Mouse (Mus musculus): ENCODE data around the gene Map4k1. TPM values are rescaled to one million over a fixed set of nuclear protein-coding genes. Genes with fewer than 3 reads are reported as not detected.

Gene Map4k1
- polyA plus RNA-seq (2015; fragmentation: Nextera tagmentation; extraction: Ambion mirVana), result 7.2 and 7.6 TPM in 2 replicates

- under 1% methylated on average over 36 of the region's 36 CpGs for WGBS
- peaks cover 21% of the 10 kb centered on the region for H3K4me1 ChIP-seq
- H3K9ac ChIP-seq, result peak within 1 kb of the TSS; percentile 82
- peak within 1 kb of the TSS; percentile 75 for H3K4me3 ChIP-seq
- peak within 1 kb of the TSS; percentile 81 for H3K4me2 ChIP-seq
- peaks cover 25% of the 10 kb centered on the region for H3K36me3 ChIP-seq
- no peaks in the 10 kb centered on the region for H3K27me3 ChIP-seq
- ATAC-seq (ENCODE audit: insufficient number of reproducible peaks, low FRiP score, low TSS enrichment, low read depth), result peak; percentile 95
- H3K9me3 ChIP-seq, result no peaks in the 10 kb centered on the region
- H3K27ac ChIP-seq, result peak within 1 kb of the TSS; percentile 92
These were observed at the start of gene Map4k1, which contains the start of gene Eif3k for GRCm38 (mm10) chr7:28981651-28982273. Gene Map4k1, plus strand, starts transcription at chr7:28982050. Gene Eif3k, minus strand, starts transcription at chr7:28981864.

DNA sequence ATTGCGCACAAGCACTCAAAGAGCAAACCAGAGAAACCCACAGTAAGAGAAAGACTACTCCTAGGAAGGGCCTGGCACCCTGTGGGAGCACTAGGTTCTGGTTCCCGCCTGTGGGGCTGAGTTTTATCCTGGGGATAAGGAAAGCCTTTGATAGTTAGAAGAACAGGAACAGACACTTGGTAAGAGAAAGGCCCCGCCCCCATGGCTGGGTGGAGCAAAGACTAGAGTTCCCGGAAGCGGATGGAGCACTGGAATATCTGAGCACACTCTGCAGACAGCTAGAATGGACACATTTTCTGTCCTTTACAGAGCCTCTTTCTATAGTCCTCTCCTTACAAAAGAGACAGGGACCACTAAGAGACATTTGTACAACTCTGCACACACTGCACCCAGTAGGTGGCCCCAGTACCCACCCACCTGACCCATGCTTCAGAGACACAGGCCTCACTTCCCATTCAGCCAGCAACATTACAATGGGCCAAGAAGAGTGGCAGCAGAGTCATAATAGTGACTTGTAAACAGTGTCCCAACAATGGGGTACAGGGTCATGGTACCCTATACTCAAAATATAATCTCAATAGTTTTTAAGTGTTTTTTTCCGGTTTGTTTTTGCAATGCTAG, 49.3 kb upstream of the Map4k1 start:
- H3K27me3 ChIP-seq, result no peaks in the 10 kb centered on the region
- peaks cover 10% of the 10 kb centered on the region; the same call in 1 of the 2 replicates for H3K36me3 ChIP-seq
- no peak for ATAC-seq (ENCODE audit: insufficient number of reproducible peaks, low FRiP score, low TSS enrichment, low read depth)
- WGBS, result 69% methylated on average over 6 of the region's 6 CpGs
- H3K4me2 ChIP-seq, result no peak overlapping the region
- H3K4me3 ChIP-seq, result no peak overlapping the region
- H3K4me1 ChIP-seq, result peaks cover 56% of the 10 kb centered on the region
- H3K9ac ChIP-seq, result no peak overlapping the region
- no peaks in the 10 kb centered on the region for H3K9me3 ChIP-seq
- peak overlapping the region; percentile 83 for H3K27ac ChIP-seq

GRCm38 (mm10) chr7:28933825-28934224, 48.0 kb upstream of the Map4k1 start:
- Histone ChIP-seq H3K9ac (no peak overlapping the region), H3K27ac (no peak overlapping the region), H3K9me3 (no peaks in the 10 kb centered on the region), H3K4me3 (no peak overlapping the region), H3K36me3 (peaks cover 8% of the 10 kb centered on the region; the same call in 1 of the 2 replicates), H3K4me2 (no peak overlapping the region), H3K27me3 (no peaks in the 10 kb centered on the region), H3K4me1 (peaks cover 61% of the 10 kb centered on the region)
- no peak for ATAC-seq (ENCODE audit: insufficient number of reproducible peaks, low FRiP score, low TSS enrichment, low read depth)
- 88% methylated on average over 2 of the region's 2 CpGs for WGBS

DNA sequence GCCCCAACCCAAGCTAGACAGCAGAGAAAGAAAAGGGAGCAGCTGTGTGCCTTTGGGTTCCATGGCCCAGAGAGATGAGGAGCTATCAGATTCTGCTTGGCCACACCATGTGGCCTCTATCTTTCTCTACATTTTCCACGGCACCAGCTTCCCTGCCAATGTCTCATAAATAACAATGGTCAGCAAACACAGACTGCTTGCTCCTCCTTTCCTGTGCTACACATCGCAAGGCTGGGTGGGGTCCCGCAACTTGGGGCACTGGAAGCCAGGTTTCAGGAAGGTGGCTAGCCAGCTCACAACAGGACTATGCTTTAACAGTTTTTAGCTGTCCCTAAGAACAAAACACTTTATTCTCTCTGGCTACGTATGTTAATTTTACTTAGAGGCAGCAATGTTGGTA, 45.1 kb upstream of the Map4k1 start:
- peaks cover 8% of the 10 kb centered on the region; the same call in 1 of the 2 replicates for H3K36me3 ChIP-seq
- H3K9me3 ChIP-seq, result no peaks in the 10 kb centered on the region
- H3K27me3 ChIP-seq, result no peaks in the 10 kb centered on the region
- whole genome bisulfite sequencing, result 57% methylated on average over 4 of the region's 4 CpGs
- no peak for ATAC-seq (ENCODE audit: insufficient number of reproducible peaks, low FRiP score, low TSS enrichment, low read depth)
- no peak overlapping the region for H3K9ac ChIP-seq
- peak overlapping the region; percentile 52 for H3K27ac ChIP-seq
- no peak overlapping the region for H3K4me3 ChIP-seq
- peaks cover 62% of the 10 kb centered on the region for H3K4me1 ChIP-seq
- no peak overlapping the region for H3K4me2 ChIP-seq

GRCm38 (mm10) chr7:28938654-28939053, 43.2 kb upstream of the Map4k1 start:
- Histone ChIP-seq H3K4me2 (no peak overlapping the region), H3K4me3 (no peak overlapping the region), H3K27ac (peak overlapping the region; percentile 77), H3K4me1 (peaks cover 65% of the 10 kb centered on the region), H3K27me3 (no peaks in the 10 kb centered on the region), H3K9me3 (no peaks in the 10 kb centered on the region), H3K36me3 (peaks cover 10% of the 10 kb centered on the region), H3K9ac (no peak overlapping the region)
- no peak for ATAC-seq (ENCODE audit: insufficient number of reproducible peaks, low FRiP score, low TSS enrichment, low read depth)
- 73% methylated on average over 4 of the region's 4 CpGs for WGBS

GRCm38 (mm10) chr7:28939418-28940183, 42.2 kb upstream of the Map4k1 start:
- no peak for ATAC-seq (ENCODE audit: insufficient number of reproducible peaks, low FRiP score, low TSS enrichment, low read depth)
- no peaks in the 10 kb centered on the region for H3K9me3 ChIP-seq
- H3K4me3 ChIP-seq, result no peak overlapping the region
- peaks cover 65% of the 10 kb centered on the region for H3K4me1 ChIP-seq
- H3K36me3 ChIP-seq, result peaks cover 12% of the 10 kb centered on the region
- H3K9ac ChIP-seq, result no peak overlapping the region
- no peak overlapping the region for H3K4me2 ChIP-seq
- WGBS, result 68% methylated on average over 7 of the region's 7 CpGs
- H3K27ac ChIP-seq, result peak overlapping the region; percentile 77
- no peaks in the 10 kb centered on the region for H3K27me3 ChIP-seq

- Histone ChIP-seq H3K36me3 (peaks cover 5% of the 10 kb centered on the region; the same call in 1 of the 2 replicates), H3K27ac (peak overlapping the region; percentile 77), H3K4me1 (peaks cover 77% of the 10 kb centered on the region), H3K4me2 (no peak overlapping the region), H3K9ac (no peak overlapping the region), H3K27me3 (no peaks in the 10 kb centered on the region), H3K4me3 (no peak overlapping the region), H3K9me3 (no peaks in the 10 kb centered on the region)
- no peak for ATAC-seq (ENCODE audit: insufficient number of reproducible peaks, low FRiP score, low TSS enrichment, low read depth)
- WGBS, result 63% methylated on average over 4 of the region's 4 CpGs
These were observed 40.7 kb upstream of the Map4k1 start for GRCm38 (mm10) chr7:28941129-28941528.

GRCm38 (mm10) chr7:28941542-28941941, 40.3 kb upstream of the Map4k1 start:
- H3K9me3 ChIP-seq, result no peaks in the 10 kb centered on the region
- 69% methylated on average over 4 of the region's 4 CpGs for WGBS
- no peak overlapping the region for H3K4me2 ChIP-seq
- peaks cover 78% of the 10 kb centered on the region for H3K4me1 ChIP-seq
- no peak for ATAC-seq (ENCODE audit: insufficient number of reproducible peaks, low FRiP score, low TSS enrichment, low read depth)
- H3K27me3 ChIP-seq, result no peaks in the 10 kb centered on the region
- no peak overlapping the region for H3K4me3 ChIP-seq
- peaks cover 5% of the 10 kb centered on the region; the same call in 1 of the 2 replicates for H3K36me3 ChIP-seq
- H3K27ac ChIP-seq, result peak overlapping the region; percentile 77
- no peak overlapping the region for H3K9ac ChIP-seq

DNA sequence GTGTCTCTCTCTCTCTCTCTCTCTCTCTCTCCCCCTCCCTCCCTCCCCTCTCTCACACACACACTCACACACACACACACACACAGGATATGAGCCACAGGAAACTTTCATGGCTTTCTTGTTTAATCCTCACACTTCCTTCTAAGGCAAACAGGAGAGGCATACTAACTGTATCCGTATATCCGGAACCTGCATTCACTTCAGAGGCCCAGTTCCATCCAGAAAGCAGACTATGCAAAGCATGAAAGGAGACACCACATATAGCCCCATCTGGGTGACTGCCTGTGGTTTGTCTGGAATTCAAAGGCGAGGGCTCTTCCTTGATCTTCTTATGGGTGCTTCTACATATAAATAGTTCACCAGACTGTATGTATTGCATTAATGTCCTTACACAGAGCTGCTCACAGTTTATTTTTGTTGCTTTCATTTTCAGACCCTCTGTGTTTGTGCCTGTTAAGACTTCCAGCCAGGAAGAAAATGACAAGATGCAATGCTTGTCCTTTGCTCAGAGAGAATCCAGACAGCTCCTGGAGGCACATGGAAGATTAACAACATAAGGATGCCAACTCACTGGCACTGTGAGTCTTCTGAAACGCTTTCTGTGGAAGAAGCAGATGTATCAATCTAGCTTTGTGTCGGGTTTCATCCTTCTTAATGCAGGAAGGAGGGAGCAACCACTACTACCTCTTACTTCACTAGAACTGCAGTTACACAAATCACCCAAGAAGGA, 38.2 kb upstream of the Map4k1 start:
- no peak overlapping the region for H3K9ac ChIP-seq
- peaks cover 5% of the 10 kb centered on the region; the same call in 1 of the 2 replicates for H3K36me3 ChIP-seq
- no peaks in the 10 kb centered on the region for H3K9me3 ChIP-seq
- WGBS, result 40% methylated on average over 5 of the region's 5 CpGs
- no peak for ATAC-seq (ENCODE audit: insufficient number of reproducible peaks, low FRiP score, low TSS enrichment, low read depth)
- peak overlapping the region; percentile 76 for H3K27ac ChIP-seq
- no peak overlapping the region for H3K4me2 ChIP-seq
- peaks cover 87% of the 10 kb centered on the region for H3K4me1 ChIP-seq
- no peaks in the 10 kb centered on the region for H3K27me3 ChIP-seq
- no peak overlapping the region for H3K4me3 ChIP-seq

DNA sequence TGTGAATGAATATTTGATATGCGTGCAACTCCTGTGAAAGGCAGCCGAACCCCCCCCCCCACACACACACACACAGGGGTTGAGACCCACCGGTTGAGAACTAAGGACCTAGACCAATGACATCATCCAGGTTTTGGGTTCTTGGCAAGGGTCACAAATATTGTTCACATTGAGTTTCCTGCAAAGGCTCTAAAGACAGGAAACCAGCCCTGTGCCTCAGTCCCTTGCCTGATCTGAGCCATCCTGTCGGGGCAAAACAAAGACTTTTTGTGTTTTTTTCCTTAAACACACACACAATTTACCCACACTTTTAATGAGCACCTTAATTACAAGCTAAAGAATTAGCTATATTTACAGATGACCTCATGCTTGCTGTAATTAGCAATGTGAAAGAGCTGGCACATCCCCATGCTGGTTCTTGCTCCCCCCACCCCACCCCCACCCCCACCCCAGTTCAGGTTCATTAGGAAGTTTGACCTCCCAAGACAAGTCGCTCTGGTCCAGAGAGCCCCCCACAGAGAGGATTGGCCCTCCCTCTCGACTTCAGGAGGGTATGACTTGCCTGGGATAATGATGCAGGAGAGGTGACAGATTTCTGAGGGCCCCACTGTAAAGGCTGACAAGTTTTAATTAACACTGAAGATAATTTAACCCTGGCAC, 37.0 kb upstream of the Map4k1 start:
- no peak overlapping the region for H3K4me3 ChIP-seq
- peak overlapping the region; percentile 22; the same call in 1 of the 2 replicates for H3K4me2 ChIP-seq

More for the DNA sequence above, 37.0 kb upstream of the Map4k1 start:
- Histone ChIP-seq H3K9me3 (no peaks in the 10 kb centered on the region), H3K36me3 (peaks cover 5% of the 10 kb centered on the region; the same call in 1 of the 2 replicates), H3K9ac (no peak overlapping the region), H3K27ac (peak overlapping the region; percentile 93), H3K27me3 (no peaks in the 10 kb centered on the region), H3K4me1 (peaks cover 87% of the 10 kb centered on the region)
- no peak for ATAC-seq (ENCODE audit: insufficient number of reproducible peaks, low FRiP score, low TSS enrichment, low read depth)
- 24% methylated on average over 6 of the region's 6 CpGs for WGBS

Data from limb, embryonic 15.5 days (tissue).